Mouse (Mus musculus): ENCODE data around the gene Axin1. TPM values are rescaled to one million over a fixed set of nuclear protein-coding genes. Genes with fewer than 3 reads are reported as not detected.

The Axin1 gene
- total and polyA plus RNA-seq, 2 experiments from 2014 or later: 21.0 to 30.0 TPM

DNA sequence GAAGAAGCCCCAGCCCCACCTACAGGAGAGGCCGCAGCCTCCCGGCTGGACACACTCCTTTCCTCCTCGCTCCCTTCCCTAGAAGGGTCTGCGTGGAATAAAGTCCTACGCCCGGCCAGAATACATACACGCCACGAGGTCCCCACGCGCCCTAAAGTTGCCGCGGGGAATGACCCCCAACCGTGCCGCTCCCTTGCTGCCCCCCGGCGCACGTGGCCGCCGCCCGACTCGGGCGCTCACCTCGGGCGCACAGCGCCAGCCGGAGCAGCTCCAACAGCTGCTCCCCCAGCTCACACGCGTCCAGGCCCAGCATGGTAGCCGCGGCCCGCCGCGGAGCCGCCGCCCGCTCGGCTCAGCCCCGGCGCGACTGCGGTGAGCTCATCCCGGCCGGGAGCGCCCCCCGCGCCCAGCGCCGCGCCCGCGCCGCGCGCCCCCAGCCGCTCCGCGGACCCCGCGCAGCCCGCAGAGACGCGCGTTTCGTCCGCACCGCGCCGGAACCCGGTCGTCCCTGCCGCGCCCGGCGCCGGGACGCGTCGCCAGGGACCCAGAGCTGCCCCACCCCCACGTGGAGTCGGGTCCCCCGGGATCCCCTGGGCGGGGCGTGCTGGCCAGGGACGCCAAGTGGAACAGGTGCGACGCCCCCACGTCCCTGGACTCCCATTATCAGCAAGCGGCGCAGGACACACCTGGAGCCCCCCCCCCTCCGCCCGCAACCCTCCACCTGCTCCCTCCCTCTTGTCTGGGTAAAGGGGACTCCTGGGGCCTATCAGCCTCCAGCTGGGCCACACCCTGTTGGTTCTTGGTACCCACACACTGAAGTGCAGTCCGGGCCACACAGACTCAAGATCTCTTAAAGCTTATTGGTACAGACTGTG, 62.6 kb downstream of the Axin1 start:
- H3K27ac ChIP-seq (ENCODE audit: low read depth, low read length): no peak overlapping the region; the same call in 1 of the 2 replicates
- H3K4me1 ChIP-seq (ENCODE audit: insufficient read depth, low read length): 0 out of 2 replicates have a peak, but pooled peaks cover 3% of the 10 kb centered on the region
- ATAC-seq (ENCODE audit: low FRiP score) (peak; percentile 44), DNase-seq (ENCODE audit: low spot score) (peak; percentile 28)
- WGBS: 1% methylated on average over 82 of the region's 92 CpGs
- peak overlapping the region; percentile 93 for H3K4me2 ChIP-seq (ENCODE audit: low read depth, low read length, poor library complexity, severe bottlenecking)
- peak; percentile 10; the same call in 1 of the 2 replicates for TF ChIP-seq CTCF (IDR thresholded peaks at IDR 0.05)
- no peaks in the 10 kb centered on the region for H3K9me3 ChIP-seq (ENCODE audit: low read length)
- peaks cover 15% of the 10 kb centered on the region for H3K36me3 ChIP-seq (ENCODE audit: insufficient read depth, low read length)
- H3K9ac ChIP-seq (replicated peaks; ENCODE audit: low read length, poor library complexity, severe bottlenecking): peak overlapping the region; percentile 81
- H3K4me3 ChIP-seq (ENCODE audit: low read depth, low read length): peak overlapping the region; percentile 76
- H3K27me3 ChIP-seq (ENCODE audit: insufficient read depth, low read length): peaks cover 27% of the 10 kb centered on the region

- H3K4me2 ChIP-seq (ENCODE audit: low read depth, low read length, poor library complexity, severe bottlenecking): peak overlapping the region; percentile 93
- H3K36me3 ChIP-seq (ENCODE audit: insufficient read depth, low read length): peaks cover 10% of the 10 kb centered on the region
- no peak overlapping the region for H3K9ac ChIP-seq (replicated peaks; ENCODE audit: low read length, poor library complexity, severe bottlenecking)
- ATAC-seq (ENCODE audit: low FRiP score) (no peak), DNase-seq (ENCODE audit: low spot score) (no peak)
- no peaks in the 10 kb centered on the region for H3K9me3 ChIP-seq (ENCODE audit: low read length)
- H3K4me1 ChIP-seq (ENCODE audit: insufficient read depth, low read length): 0 out of 2 replicates have a peak, but pooled peaks cover 3% of the 10 kb centered on the region
- H3K27me3 ChIP-seq (ENCODE audit: insufficient read depth, low read length): peaks cover 27% of the 10 kb centered on the region
- H3K27ac ChIP-seq (ENCODE audit: low read depth, low read length): no peak overlapping the region
- H3K4me3 ChIP-seq (ENCODE audit: low read depth, low read length): no peak overlapping the region
- no peak for TF ChIP-seq CTCF (IDR thresholded peaks at IDR 0.05)
Observed at GRCm38 (mm10) chr17:26201998-26202397, 63.5 kb downstream of the Axin1 start.

GRCm38 (mm10) chr17:26202737-26203136, 64.2 kb downstream of the Axin1 start, which contains the start of gene Rgs11:
Gene Rgs11, plus strand, starts transcription at chr17:26202951.
- H3K27me3 ChIP-seq (ENCODE audit: insufficient read depth, low read length): peaks cover 27% of the 10 kb centered on the region
- 0 out of 2 replicates have a peak, but pooled peaks have one; percentile 9 for ATAC-seq (ENCODE audit: low FRiP score)

DNA sequence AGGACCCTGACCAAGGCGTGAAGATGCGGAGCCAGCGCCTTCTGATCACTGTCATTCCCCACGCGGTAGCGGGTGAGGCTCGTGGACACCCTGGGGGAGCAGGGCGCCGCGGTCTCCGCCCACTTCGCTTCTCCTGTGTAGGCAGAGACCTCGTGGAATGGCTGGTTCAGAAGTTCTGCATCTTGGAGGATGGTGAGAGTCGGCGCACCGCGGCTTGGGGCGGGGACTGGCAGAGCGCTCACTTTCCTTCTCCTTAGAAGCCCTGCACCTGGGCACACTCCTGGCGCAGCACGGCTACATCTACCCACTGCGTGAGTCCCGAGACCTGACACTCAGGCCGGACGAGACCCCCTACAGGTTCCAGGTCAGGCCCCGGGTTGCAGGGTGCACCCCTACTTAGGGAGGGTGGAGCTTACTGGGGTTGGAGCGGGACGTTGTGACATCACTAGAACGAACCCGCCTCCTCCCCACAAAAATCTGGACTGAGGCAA, 64.9 kb downstream of the Axin1 start:
- Histone ChIP-seq H3K36me3 (ENCODE audit: insufficient read depth, low read length) (no peaks in the 10 kb centered on the region), H3K9me3 (ENCODE audit: low read length) (no peaks in the 10 kb centered on the region), H3K4me3 (ENCODE audit: low read depth, low read length) (peak overlapping the region; percentile 45), H3K4me2 (ENCODE audit: low read depth, low read length, poor library complexity, severe bottlenecking) (peak overlapping the region; percentile 93), H3K4me1 (ENCODE audit: insufficient read depth, low read length) (0 out of 2 replicates have a peak, but pooled peaks cover 3% of the 10 kb centered on the region), H3K9ac (replicated peaks; ENCODE audit: low read length, poor library complexity, severe bottlenecking) (peak overlapping the region; percentile 50), H3K27me3 (ENCODE audit: insufficient read depth, low read length) (peaks cover 27% of the 10 kb centered on the region), H3K27ac (ENCODE audit: low read depth, low read length) (no peak overlapping the region)
- 1% methylated on average over 30 of the region's 30 CpGs for WGBS
- ATAC-seq (ENCODE audit: low FRiP score): 0 out of 2 replicates have a peak, but pooled peaks have one; percentile 17
- no peak for TF ChIP-seq CTCF (IDR thresholded peaks at IDR 0.05)
- DNase-seq (ENCODE audit: low spot score): peak; percentile 30

More at GRCm38 (mm10) chr17:26202737-26203136, 64.2 kb downstream of the Axin1 start, which contains the start of gene Rgs11:
- peak within 1 kb of the TSS; percentile 45 for H3K4me3 ChIP-seq (ENCODE audit: low read depth, low read length)
- no peak for TF ChIP-seq CTCF (IDR thresholded peaks at IDR 0.05)
- peak within 1 kb of the TSS; percentile 50 for H3K9ac ChIP-seq (replicated peaks; ENCODE audit: low read length, poor library complexity, severe bottlenecking)
- no peak within 1 kb of the TSS for H3K27ac ChIP-seq (ENCODE audit: low read depth, low read length)
- H3K9me3 ChIP-seq (ENCODE audit: low read length): no peaks in the 10 kb centered on the region
- peaks cover 3% of the 10 kb centered on the region; the same call in 1 of the 2 replicates for H3K36me3 ChIP-seq (ENCODE audit: insufficient read depth, low read length)
- WGBS: 2% methylated on average over 22 of the region's 22 CpGs
- no peak for DNase-seq (ENCODE audit: low spot score)
- 0 out of 2 replicates have a peak, but pooled peaks cover 3% of the 10 kb centered on the region for H3K4me1 ChIP-seq (ENCODE audit: insufficient read depth, low read length)
- peak within 1 kb of the TSS; percentile 93 for H3K4me2 ChIP-seq (ENCODE audit: low read depth, low read length, poor library complexity, severe bottlenecking)

GRCm38 (mm10) chr17:26204766-26205165, 66.3 kb downstream of the Axin1 start:
- H3K9me3 ChIP-seq (ENCODE audit: low read length): no peaks in the 10 kb centered on the region
- no peaks in the 10 kb centered on the region for H3K36me3 ChIP-seq (ENCODE audit: insufficient read depth, low read length)
- H3K4me1 ChIP-seq (ENCODE audit: insufficient read depth, low read length): 0 out of 2 replicates have a peak, but pooled peaks cover 3% of the 10 kb centered on the region
- no peak for ATAC-seq (ENCODE audit: low FRiP score)
- H3K27me3 ChIP-seq (ENCODE audit: insufficient read depth, low read length): peaks cover 23% of the 10 kb centered on the region; the same call in 1 of the 2 replicates
- H3K27ac ChIP-seq (ENCODE audit: low read depth, low read length): no peak overlapping the region
- 19% methylated on average over 11 of the region's 11 CpGs for WGBS
- no peak overlapping the region for H3K4me3 ChIP-seq (ENCODE audit: low read depth, low read length)
- no peak for TF ChIP-seq CTCF (IDR thresholded peaks at IDR 0.05)
- no peak for DNase-seq (ENCODE audit: low spot score)
- no peak overlapping the region for H3K4me2 ChIP-seq (ENCODE audit: low read depth, low read length, poor library complexity, severe bottlenecking)
- H3K9ac ChIP-seq (replicated peaks; ENCODE audit: low read length, poor library complexity, severe bottlenecking): no peak overlapping the region
